Mouse (Mus musculus): Measurements from ENCODE around the gene Kank1. TPM values are rescaled to one million over a fixed set of nuclear protein-coding genes. Genes with fewer than 3 reads are reported as not detected.

Kank1 gene
- polyA plus RNA-seq, 1 experiment from 2014 or later, result 12.2 TPM

DNA sequence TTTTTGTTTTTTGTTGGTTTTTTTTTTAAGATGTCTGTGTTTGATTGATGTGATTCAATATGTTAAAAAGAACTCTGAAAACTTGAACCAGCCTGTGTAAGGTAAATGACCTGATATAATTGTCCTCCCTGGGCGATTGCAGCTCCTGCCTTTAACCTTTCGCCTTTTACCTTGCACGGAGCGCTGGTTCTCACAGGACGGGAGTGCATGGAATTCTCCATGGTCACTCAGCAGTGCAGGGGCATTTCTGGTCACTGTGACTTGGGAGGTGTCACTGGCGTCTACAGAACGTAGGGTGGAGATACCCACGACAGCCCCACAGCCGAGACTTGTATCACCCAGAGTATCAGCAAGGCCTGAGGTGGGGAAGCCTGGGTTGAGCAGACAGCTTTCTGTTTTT is 34.8 kb downstream of the Kank1 start:
- ATAC-seq (ENCODE audit: low FRiP score) (no peak), DNase-seq (ENCODE audit: low spot score) (no peak)
- H3K36me3 ChIP-seq (replicated peaks; ENCODE audit: control insufficient read depth, insufficient read depth), result no peaks in the 10 kb centered on the region
- no peak overlapping the region for H3K9ac ChIP-seq
- H3K9me3 ChIP-seq (ENCODE audit: control insufficient read depth, low read length), result no peaks in the 10 kb centered on the region
- H3K4me2 ChIP-seq (replicated peaks), result no peak overlapping the region
- H3K27me3 ChIP-seq (ENCODE audit: control insufficient read depth, insufficient read depth, low read length), result no peaks in the 10 kb centered on the region
- 57% methylated on average over 9 of the region's 9 CpGs for WGBS
- no peak overlapping the region for H3K27ac ChIP-seq
- H3K4me1 ChIP-seq (replicated peaks; ENCODE audit: control insufficient read depth, insufficient read depth, low read length), result 0 out of 2 replicates have a peak, but pooled peaks cover 3% of the 10 kb centered on the region
- no peak overlapping the region for H3K4me3 ChIP-seq (replicated peaks; ENCODE audit: low read length)

- no peak overlapping the region for H3K4me2 ChIP-seq (replicated peaks)
Measured at GRCm38 (mm10) chr19:25273179-25273578, 36.4 kb downstream of the Kank1 start.

DNA sequence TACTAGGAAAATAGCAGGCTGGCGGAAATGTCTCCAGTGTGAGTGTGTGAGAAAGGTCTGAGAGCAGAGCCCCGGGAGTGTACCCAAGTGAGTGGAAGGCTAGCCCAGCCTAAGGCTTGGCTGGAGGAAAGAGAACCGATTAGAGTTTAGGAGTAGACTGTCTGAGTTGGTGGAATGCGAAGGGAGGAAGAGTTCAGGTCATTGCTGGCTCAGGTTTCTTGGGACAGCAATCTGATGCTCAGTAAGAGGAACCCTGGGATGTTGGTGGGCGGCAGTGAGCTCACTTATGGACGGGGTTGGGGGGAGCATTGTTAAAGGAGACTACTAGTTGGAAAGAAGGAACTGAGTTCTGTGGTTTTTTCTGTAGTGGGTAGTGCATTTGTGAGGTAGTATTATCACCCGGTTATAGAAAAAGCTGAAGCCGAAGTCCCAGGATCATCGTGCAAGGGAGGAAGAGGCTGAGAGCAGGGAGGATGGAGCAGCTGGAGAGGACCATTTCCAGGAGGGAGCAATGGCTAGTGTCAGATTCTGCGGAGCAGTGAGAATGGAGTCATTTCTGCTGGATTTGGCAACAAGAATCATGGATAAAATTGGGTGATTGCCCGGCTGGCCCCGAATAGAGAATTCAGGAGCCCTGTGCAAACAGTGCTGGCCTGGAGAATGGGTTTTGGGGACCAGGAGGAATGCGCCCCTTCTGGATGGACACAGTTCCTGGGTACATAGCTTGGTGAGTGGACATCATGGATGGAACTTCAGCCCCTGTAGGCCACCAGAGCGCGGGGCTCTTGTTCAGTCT is 40.0 kb downstream of the Kank1 start:
- WGBS, result 93% methylated on average over 15 of the region's 15 CpGs
- no peak overlapping the region for H3K4me2 ChIP-seq (replicated peaks)
- H3K9me3 ChIP-seq (ENCODE audit: control insufficient read depth, low read length), result no peaks in the 10 kb centered on the region
- no peak for ATAC-seq (ENCODE audit: low FRiP score)
- H3K4me1 ChIP-seq (replicated peaks; ENCODE audit: control insufficient read depth, insufficient read depth, low read length), result no peaks in the 10 kb centered on the region
- H3K27ac ChIP-seq, result no peak overlapping the region
- H3K4me3 ChIP-seq (replicated peaks; ENCODE audit: low read length), result no peak overlapping the region
- no peak overlapping the region for H3K9ac ChIP-seq
- H3K27me3 ChIP-seq (ENCODE audit: control insufficient read depth, insufficient read depth, low read length), result no peaks in the 10 kb centered on the region
- no peak for DNase-seq (ENCODE audit: low spot score)
- H3K36me3 ChIP-seq (replicated peaks; ENCODE audit: control insufficient read depth, insufficient read depth), result no peaks in the 10 kb centered on the region

More at GRCm38 (mm10) chr19:25273179-25273578, 36.4 kb downstream of the Kank1 start:
- DNase-seq (ENCODE audit: low spot score) (no peak), ATAC-seq (ENCODE audit: low FRiP score) (no peak)
- Histone ChIP-seq H3K4me1 (replicated peaks; ENCODE audit: control insufficient read depth, insufficient read depth, low read length) (0 out of 2 replicates have a peak, but pooled peaks cover 3% of the 10 kb centered on the region), H3K36me3 (replicated peaks; ENCODE audit: control insufficient read depth, insufficient read depth) (no peaks in the 10 kb centered on the region), H3K4me3 (replicated peaks; ENCODE audit: low read length) (no peak overlapping the region), H3K27me3 (ENCODE audit: control insufficient read depth, insufficient read depth, low read length) (no peaks in the 10 kb centered on the region), H3K27ac (no peak overlapping the region), H3K9me3 (ENCODE audit: control insufficient read depth, low read length) (no peaks in the 10 kb centered on the region), H3K9ac (no peak overlapping the region)

DNA sequence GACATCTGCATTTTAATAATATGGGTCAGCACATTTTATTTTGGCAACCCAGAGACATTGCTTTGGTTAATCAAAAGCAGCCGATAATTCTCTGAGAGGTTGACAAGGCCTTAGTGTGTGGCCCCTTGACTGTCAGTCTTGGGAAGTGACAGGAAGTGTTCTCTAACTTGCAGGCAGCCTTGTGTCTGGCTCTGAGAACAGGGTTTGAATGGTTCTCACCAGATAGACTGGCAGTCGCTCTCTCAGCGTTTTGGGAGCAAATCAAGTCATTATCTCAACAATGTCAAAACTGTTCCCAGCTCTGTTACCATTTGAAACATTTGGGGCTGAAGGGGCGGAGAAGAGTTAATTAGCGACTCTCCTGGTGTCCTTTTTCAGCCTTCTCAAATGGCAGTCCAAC is 41.0 kb downstream of the Kank1 start:
- no peaks in the 10 kb centered on the region for H3K4me1 ChIP-seq (replicated peaks; ENCODE audit: control insufficient read depth, insufficient read depth, low read length)
- H3K27me3 ChIP-seq (ENCODE audit: control insufficient read depth, insufficient read depth, low read length), result no peaks in the 10 kb centered on the region
- no peak overlapping the region for H3K4me3 ChIP-seq (replicated peaks; ENCODE audit: low read length)
- no peak overlapping the region for H3K4me2 ChIP-seq (replicated peaks)
- DNase-seq (ENCODE audit: low spot score) (no peak), ATAC-seq (ENCODE audit: low FRiP score) (no peak)
- no peak overlapping the region for H3K27ac ChIP-seq
- no peaks in the 10 kb centered on the region for H3K36me3 ChIP-seq (replicated peaks; ENCODE audit: control insufficient read depth, insufficient read depth)
- WGBS, result 48% methylated on average over 5 of the region's 5 CpGs
- H3K9ac ChIP-seq, result no peak overlapping the region
- no peaks in the 10 kb centered on the region for H3K9me3 ChIP-seq (ENCODE audit: control insufficient read depth, low read length)

DNA sequence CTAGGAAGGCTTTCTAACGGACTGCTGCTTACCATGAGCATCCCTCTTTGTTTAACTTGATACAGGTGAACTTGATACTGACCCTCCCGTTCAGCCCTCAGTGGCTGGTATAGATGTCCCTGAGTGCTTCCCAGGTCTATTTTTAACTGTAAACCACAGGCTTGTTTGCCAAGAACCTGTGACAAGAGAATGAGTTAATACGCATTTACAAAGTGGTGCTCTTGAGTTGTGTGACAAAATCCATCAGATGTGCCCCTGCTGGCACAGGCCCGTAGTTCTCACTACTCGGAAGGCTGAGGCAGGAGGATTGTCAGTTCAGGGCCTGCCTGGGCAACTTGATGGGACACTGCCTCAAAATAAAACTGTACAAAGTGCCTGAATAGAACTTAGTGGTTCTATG is 42.8 kb downstream of the Kank1 start:
- Histone ChIP-seq H3K27ac (no peak overlapping the region), H3K9ac (no peak overlapping the region), H3K36me3 (replicated peaks; ENCODE audit: control insufficient read depth, insufficient read depth) (no peaks in the 10 kb centered on the region), H3K4me1 (replicated peaks; ENCODE audit: control insufficient read depth, insufficient read depth, low read length) (no peaks in the 10 kb centered on the region), H3K4me2 (replicated peaks) (no peak overlapping the region), H3K27me3 (ENCODE audit: control insufficient read depth, insufficient read depth, low read length) (no peaks in the 10 kb centered on the region), H3K9me3 (ENCODE audit: control insufficient read depth, low read length) (no peaks in the 10 kb centered on the region), H3K4me3 (replicated peaks; ENCODE audit: low read length) (no peak overlapping the region)
- WGBS, result 86% methylated on average over 5 of the region's 5 CpGs
- no peak for ATAC-seq (ENCODE audit: low FRiP score)
- no peak for DNase-seq (ENCODE audit: low spot score)

- Histone ChIP-seq H3K36me3 (replicated peaks; ENCODE audit: control insufficient read depth, insufficient read depth) (no peaks in the 10 kb centered on the region), H3K4me3 (replicated peaks; ENCODE audit: low read length) (no peak overlapping the region), H3K27ac (no peak overlapping the region), H3K4me2 (replicated peaks) (no peak overlapping the region), H3K9me3 (ENCODE audit: control insufficient read depth, low read length) (no peaks in the 10 kb centered on the region), H3K9ac (no peak overlapping the region), H3K4me1 (replicated peaks; ENCODE audit: control insufficient read depth, insufficient read depth, low read length) (peaks cover 4% of the 10 kb centered on the region; the same call in 1 of the 2 replicates), H3K27me3 (ENCODE audit: control insufficient read depth, insufficient read depth, low read length) (no peaks in the 10 kb centered on the region)
- DNase-seq (ENCODE audit: low spot score) (no peak), ATAC-seq (ENCODE audit: low FRiP score) (no peak)
- 98% methylated on average over 2 of the region's 2 CpGs for WGBS
Measured at GRCm38 (mm10) chr19:25283665-25284064, 46.9 kb downstream of the Kank1 start.

- Histone ChIP-seq H3K4me2 (replicated peaks) (no peak overlapping the region), H3K9me3 (ENCODE audit: control insufficient read depth, low read length) (no peaks in the 10 kb centered on the region), H3K27me3 (ENCODE audit: control insufficient read depth, insufficient read depth, low read length) (no peaks in the 10 kb centered on the region), H3K9ac (no peak overlapping the region), H3K4me1 (replicated peaks; ENCODE audit: control insufficient read depth, insufficient read depth, low read length) (peaks cover 4% of the 10 kb centered on the region; the same call in 1 of the 2 replicates), H3K4me3 (replicated peaks; ENCODE audit: low read length) (no peak overlapping the region), H3K36me3 (replicated peaks; ENCODE audit: control insufficient read depth, insufficient read depth) (no peaks in the 10 kb centered on the region), H3K27ac (no peak overlapping the region; the same call in 1 of the 2 replicates)
- 31% methylated on average over 5 of the region's 5 CpGs for WGBS
- ATAC-seq (ENCODE audit: low FRiP score) (peak; percentile 90; the same call in 1 of the 2 replicates), DNase-seq (ENCODE audit: low spot score) (peak; percentile 74)
Measured at GRCm38 (mm10) chr19:25285756-25286538, 49.2 kb downstream of the Kank1 start.

- 93% methylated on average over 5 of the region's 5 CpGs for WGBS
- no peak overlapping the region for H3K27ac ChIP-seq
- DNase-seq (ENCODE audit: low spot score), result no peak
- no peaks in the 10 kb centered on the region for H3K9me3 ChIP-seq (ENCODE audit: control insufficient read depth, low read length)
- no peak for ATAC-seq (ENCODE audit: low FRiP score)
- H3K27me3 ChIP-seq (ENCODE audit: control insufficient read depth, insufficient read depth, low read length), result no peaks in the 10 kb centered on the region
- no peak overlapping the region for H3K4me3 ChIP-seq (replicated peaks; ENCODE audit: low read length)
- peaks cover 4% of the 10 kb centered on the region; the same call in 1 of the 2 replicates for H3K4me1 ChIP-seq (replicated peaks; ENCODE audit: control insufficient read depth, insufficient read depth, low read length)
- no peaks in the 10 kb centered on the region for H3K36me3 ChIP-seq (replicated peaks; ENCODE audit: control insufficient read depth, insufficient read depth)
- no peak overlapping the region for H3K4me2 ChIP-seq (replicated peaks)
- H3K9ac ChIP-seq, result no peak overlapping the region
Measured at GRCm38 (mm10) chr19:25290991-25291520, 54.3 kb downstream of the Kank1 start.

- Histone ChIP-seq H3K36me3 (replicated peaks; ENCODE audit: control insufficient read depth, insufficient read depth) (no peaks in the 10 kb centered on the region), H3K9ac (no peak overlapping the region), H3K9me3 (ENCODE audit: control insufficient read depth, low read length) (no peaks in the 10 kb centered on the region), H3K4me2 (replicated peaks) (no peak overlapping the region), H3K27ac (no peak overlapping the region), H3K4me1 (replicated peaks; ENCODE audit: control insufficient read depth, insufficient read depth, low read length) (no peaks in the 10 kb centered on the region), H3K4me3 (replicated peaks; ENCODE audit: low read length) (no peak overlapping the region), H3K27me3 (ENCODE audit: control insufficient read depth, insufficient read depth, low read length) (no peaks in the 10 kb centered on the region)
- 74% methylated on average over 4 of the region's 4 CpGs for WGBS
- ATAC-seq (ENCODE audit: low FRiP score), result no peak
- DNase-seq (ENCODE audit: low spot score), result no peak
Measured at GRCm38 (mm10) chr19:25295207-25295606, 58.4 kb downstream of the Kank1 start.

Measured in hindbrain, embryonic 14.5 days (tissue).